Mouse (Mus musculus): ENCODE results near the gene Fads6.

The Fads6 gene

GRCm38 (mm10) chr11:115297214-115297826 is at the start of gene Fads6:
Gene Fads6, minus strand, starts transcription at chr11:115297663.
- DNase-seq (ENCODE audit: low read depth, low spot score) = no peak

DNA sequence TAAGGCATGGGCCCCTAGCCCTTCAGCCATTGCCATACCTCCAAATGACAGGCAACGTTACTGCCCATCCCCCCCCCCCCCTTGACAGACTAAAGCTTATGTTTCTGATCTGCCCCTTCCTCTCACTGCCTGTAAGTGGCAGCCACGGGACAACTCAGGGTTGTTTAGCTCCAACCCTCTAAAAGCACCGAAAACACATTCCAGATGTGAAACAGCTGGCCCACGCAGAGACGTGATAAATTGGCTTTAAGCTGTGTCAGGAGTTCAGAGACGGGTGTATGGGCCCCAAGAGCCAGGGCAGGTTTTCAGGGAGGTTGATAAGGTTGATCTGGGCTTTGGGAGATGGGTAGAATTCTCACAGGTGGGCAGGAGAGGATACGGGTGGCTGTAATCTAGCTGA is 48.1 kb upstream of the Fads6 start:
- DNase-seq (ENCODE audit: low read depth, low spot score) = peak; percentile 45

- no peak for DNase-seq (ENCODE audit: low read depth, low spot score)
Measured at GRCm38 (mm10) chr11:115344967-115345366, 47.5 kb upstream of the Fads6 start.

DNA sequence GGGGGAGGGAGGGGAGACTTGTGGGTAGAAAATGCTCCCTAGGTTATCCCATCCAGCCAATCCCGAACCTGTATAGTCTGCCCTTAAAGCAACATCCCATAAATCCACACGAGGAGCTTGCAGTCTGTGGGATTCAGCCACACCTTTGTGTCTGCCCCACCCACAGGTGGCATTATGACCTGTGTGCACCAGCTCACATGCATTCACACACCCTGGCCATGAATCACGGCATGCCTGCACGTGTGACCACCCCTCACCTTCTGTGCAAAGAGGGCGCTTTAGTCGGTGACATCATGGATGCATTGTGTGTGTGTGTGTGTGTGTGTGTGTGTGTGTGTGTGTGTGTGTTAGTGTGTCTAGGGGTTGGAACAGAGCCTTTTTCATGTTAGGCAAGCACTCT is 44.4 kb upstream of the Fads6 start:
- no peak for DNase-seq (ENCODE audit: low read depth, low spot score)

GRCm38 (mm10) chr11:115341246-115341645 is 43.8 kb upstream of the Fads6 start:
- DNase-seq (ENCODE audit: low read depth, low spot score) = no peak

DNA sequence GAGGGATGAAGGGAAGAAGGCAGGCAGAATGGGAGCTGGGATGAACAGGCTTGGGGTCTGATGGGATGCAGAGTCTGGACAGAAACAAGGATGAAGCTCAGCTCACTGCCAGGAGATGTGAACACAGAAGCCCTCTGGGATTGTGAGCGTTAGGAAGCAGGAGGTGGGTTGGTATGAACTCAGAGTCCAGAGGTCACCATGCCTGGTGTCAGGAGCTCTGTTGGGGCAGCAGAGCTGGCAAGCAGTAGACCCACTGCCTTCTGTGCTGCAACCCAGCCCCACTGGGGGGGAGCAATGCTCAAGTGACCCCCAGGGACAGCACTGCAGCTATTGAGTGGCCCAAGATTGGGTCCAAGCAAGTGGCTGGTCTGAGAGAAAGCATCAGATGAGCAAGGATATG is 40.4 kb upstream of the Fads6 start:
- DNase-seq (ENCODE audit: low read depth, low spot score) = no peak

DNA sequence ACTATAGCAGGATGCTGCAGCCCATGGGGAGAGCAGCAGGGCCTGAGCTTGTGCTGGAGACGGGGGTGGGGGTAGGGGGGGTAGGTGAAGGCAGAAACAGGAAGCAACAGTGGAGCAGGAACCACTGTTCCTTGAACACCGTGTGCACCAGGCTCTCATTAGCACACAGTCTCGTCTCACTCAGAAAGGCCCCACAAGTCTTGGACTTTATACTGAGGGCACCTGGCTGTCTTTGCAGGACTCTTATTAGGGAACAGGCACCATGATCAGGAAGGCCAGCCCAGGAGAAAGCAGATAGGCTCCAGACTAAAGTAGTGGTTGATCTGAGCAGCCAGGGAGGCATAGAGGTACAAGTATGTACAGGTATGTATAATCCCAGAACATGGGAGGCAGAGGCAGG is 39.9 kb upstream of the Fads6 start:
- DNase-seq (ENCODE audit: low read depth, low spot score) = no peak

- no peak for DNase-seq (ENCODE audit: low read depth, low spot score)
Measured at GRCm38 (mm10) chr11:115336115-115336514, 38.7 kb upstream of the Fads6 start.

DNA sequence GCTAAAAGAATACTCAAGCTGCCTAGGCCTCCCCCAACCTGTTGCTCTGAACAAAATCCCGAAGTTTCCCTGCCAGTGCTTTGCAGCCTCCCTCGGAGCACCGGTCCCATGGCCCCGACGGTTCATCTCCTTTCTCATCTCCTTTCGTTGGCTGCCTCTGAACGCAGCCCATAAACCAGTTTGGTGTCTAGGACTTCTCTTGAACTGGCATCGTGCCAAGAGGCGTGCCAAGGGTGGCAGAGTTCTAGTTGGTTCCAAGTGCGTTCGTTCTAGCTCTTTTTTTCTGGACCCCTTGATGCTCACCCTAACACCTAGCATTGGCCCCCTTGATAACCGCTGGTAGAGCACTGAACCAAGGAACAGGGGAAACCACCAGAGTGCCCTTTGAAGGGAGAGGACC is 37.8 kb upstream of the Fads6 start:
- no peak for DNase-seq (ENCODE audit: low read depth, low spot score)

DNA sequence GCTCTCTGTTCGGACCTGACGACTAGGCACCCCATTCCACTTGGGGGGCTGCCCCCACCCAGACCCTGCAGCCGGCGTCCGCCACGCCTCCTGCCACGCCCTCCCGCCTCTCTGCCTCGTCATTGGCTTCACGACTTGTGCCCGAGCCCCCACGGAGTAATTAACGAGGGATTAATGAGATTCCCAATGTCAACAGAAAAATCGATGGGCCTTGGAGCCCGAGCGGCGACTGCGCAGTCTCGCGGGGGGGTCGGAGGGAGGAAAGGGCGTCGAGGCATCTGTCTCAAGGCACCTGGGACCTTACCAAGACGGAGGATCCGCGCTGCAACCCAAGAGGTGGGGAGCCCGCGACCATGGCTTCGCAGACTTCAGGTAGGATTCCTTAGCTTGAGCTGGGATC is 37.1 kb upstream of the Fads6 start, which contains the start of gene Otop3:
Otop3 (plus strand) TSS at position 201 of the 400 bp plus-strand sequence.
- DNase-seq (ENCODE audit: low read depth, low spot score) = no peak

DNA sequence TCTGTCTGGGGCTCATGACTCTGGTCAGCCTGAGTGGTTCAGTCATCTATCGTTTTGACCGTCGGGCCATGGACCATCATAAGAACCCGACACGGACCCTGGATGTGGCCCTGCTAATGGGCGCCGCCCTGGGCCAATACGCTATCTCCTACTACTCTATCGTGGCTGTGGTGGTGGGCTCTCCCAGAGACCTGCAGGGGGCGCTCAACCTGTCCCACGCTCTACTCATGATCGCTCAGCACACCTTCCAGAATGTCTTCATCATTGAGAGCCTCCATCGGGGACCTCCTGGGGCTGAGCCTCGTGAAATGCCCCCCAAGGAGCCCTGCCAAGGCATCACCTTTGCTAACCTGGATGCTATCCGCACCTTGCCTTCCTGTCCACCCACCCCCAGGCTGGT is 31.9 kb upstream of the Fads6 start:
- DNase-seq (ENCODE audit: low read depth, low spot score) = no peak

GRCm38 (mm10) chr11:115326730-115327129 is 29.3 kb upstream of the Fads6 start:
- no peak for DNase-seq (ENCODE audit: low read depth, low spot score)

- DNase-seq (ENCODE audit: low read depth, low spot score) = no peak
Measured at GRCm38 (mm10) chr11:115323354-115323753, 25.9 kb upstream of the Fads6 start.

GRCm38 (mm10) chr11:115321906-115322693 is 24.6 kb upstream of the Fads6 start, which contains the start of gene Ush1g:
Gene Ush1g, minus strand, starts transcription at chr11:115322041.
- DNase-seq (ENCODE audit: low read depth, low spot score) = peak; percentile 70

GRCm38 (mm10) chr11:115319704-115320383 is 22.4 kb upstream of the Fads6 start:
- DNase-seq (ENCODE audit: low read depth, low spot score) = no peak

GRCm38 (mm10) chr11:115318245-115319027 is 21.0 kb upstream of the Fads6 start:
- DNase-seq (ENCODE audit: low read depth, low spot score) = no peak

GRCm38 (mm10) chr11:115317204-115317603 is 19.7 kb upstream of the Fads6 start:
- no peak for DNase-seq (ENCODE audit: low read depth, low spot score)

DNA sequence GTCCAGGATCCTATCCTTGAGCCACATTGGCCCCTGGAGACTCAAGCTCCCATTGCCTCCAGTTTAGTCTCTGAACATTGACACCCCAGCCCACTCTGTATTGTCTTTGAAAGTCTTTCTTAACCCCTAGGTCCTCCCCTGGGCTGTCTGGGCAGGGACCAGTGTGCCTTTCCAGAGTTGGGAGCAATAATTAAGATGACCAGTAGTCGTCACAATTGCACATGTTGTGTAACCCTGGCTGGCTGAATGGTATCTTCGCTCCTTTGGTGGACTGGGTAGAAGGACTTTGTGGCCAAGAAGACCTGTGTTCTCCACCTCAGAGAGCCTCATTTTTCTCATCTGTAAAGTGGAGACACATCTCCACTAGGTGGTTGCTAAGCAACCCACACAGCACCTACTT is 16.8 kb upstream of the Fads6 start:
- peak; percentile 49 for DNase-seq (ENCODE audit: low read depth, low spot score)

- DNase-seq (ENCODE audit: low read depth, low spot score) = no peak
Measured at GRCm38 (mm10) chr11:115308781-115309180, 11.3 kb upstream of the Fads6 start.

GRCm38 (mm10) chr11:115306863-115307262 is 9.4 kb upstream of the Fads6 start, which contains the start of gene Otop2:
Gene Otop2, plus strand, starts transcription at chr11:115307163.
- DNase-seq (ENCODE audit: low read depth, low spot score) = no peak

GRCm38 (mm10) chr11:115303167-115303566 is 5.7 kb upstream of the Fads6 start:
- DNase-seq (ENCODE audit: low read depth, low spot score) = peak; percentile 11

DNA sequence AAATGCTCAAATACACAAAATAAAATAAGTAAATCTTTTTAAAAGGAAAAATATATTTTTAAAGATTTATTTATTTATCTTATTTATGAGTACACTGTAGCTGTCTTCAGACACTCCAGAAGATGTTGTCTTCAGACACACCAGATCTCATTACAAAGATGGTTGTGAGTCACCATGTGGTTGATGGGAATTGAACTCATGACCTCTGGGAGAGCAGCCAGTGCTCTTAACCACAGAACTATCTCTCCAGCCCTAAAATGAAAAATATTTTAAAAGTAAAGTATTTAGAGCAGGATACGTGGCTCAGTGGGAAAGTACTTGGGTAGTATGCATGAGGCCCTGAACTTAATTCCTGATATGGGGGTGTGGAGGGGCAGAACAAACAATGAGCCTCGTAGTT is 3.9 kb upstream of the Fads6 start:
- peak; percentile 94 for DNase-seq (ENCODE audit: low read depth, low spot score)

All from 3T3-L1 (cell line).